Mouse (Mus musculus): ENCODE measurements around the gene Prrc2a. TPM values are rescaled to one million over a fixed set of nuclear protein-coding genes. Genes with fewer than 3 reads are reported as not detected.
"Not testable (repeated sequence)": the region's sequence is repeated elsewhere in the genome, so short reads cannot be mapped to it uniquely, and the experiment has no call there.

Prrc2a gene
- polyA plus RNA-seq, 1 experiment from 2014 or later: 161 TPM

- DNase-seq (ENCODE audit: low spot score): no peak
- H3K9me3 ChIP-seq: no peaks in the 10 kb centered on the region
- peaks cover 26% of the 10 kb centered on the region for H3K36me3 ChIP-seq
- peaks cover 19% of the 10 kb centered on the region for H3K4me1 ChIP-seq
- no peaks in the 10 kb centered on the region for H3K27me3 ChIP-seq (ENCODE audit: insufficient read depth, poor library complexity, severe bottlenecking)
- no peak overlapping the region for H3K4me3 ChIP-seq
- 88% methylated on average over 7 of the region's 7 CpGs for WGBS
- no peak overlapping the region for H3K27ac ChIP-seq
These were observed 31.2 kb downstream of the Prrc2a start for GRCm38 (mm10) chr17:35133517-35133916.

GRCm38 (mm10) chr17:35132174-35132560 is 32.5 kb downstream of the Prrc2a start:
- no peaks in the 10 kb centered on the region for H3K9me3 ChIP-seq
- H3K4me3 ChIP-seq: no peak overlapping the region
- no peak for DNase-seq (ENCODE audit: low spot score)
- H3K27me3 ChIP-seq (ENCODE audit: insufficient read depth, poor library complexity, severe bottlenecking): no peaks in the 10 kb centered on the region
- no peak overlapping the region for H3K27ac ChIP-seq
- peaks cover 26% of the 10 kb centered on the region for H3K4me1 ChIP-seq
- 71% methylated on average over 3 of the region's 3 CpGs for WGBS
- H3K36me3 ChIP-seq: peaks cover 27% of the 10 kb centered on the region

GRCm38 (mm10) chr17:35131500-35132173 is 33.1 kb downstream of the Prrc2a start, which contains the start of gene Apom:
Apom (minus strand) TSS chr17:35132050.
- Histone ChIP-seq H3K4me3 (no peak within 1 kb of the TSS), H3K27me3 (ENCODE audit: insufficient read depth, poor library complexity, severe bottlenecking) (no peaks in the 10 kb centered on the region)
- WGBS: 77% methylated on average over 15 of the region's 15 CpGs

GRCm38 (mm10) chr17:35131038-35131437 is 33.7 kb downstream of the Prrc2a start:
- Histone ChIP-seq H3K27ac (no peak overlapping the region), H3K4me3 (no peak overlapping the region)

More at GRCm38 (mm10) chr17:35131500-35132173, 33.1 kb downstream of the Prrc2a start, which contains the start of gene Apom:
- H3K9me3 ChIP-seq: no peaks in the 10 kb centered on the region
- no peak for DNase-seq (ENCODE audit: low spot score)
- H3K36me3 ChIP-seq: peaks cover 27% of the 10 kb centered on the region
- peaks cover 26% of the 10 kb centered on the region for H3K4me1 ChIP-seq
- no peak within 1 kb of the TSS for H3K27ac ChIP-seq

GRCm38 (mm10) chr17:35128996-35129395 is 35.7 kb downstream of the Prrc2a start:
- no peaks in the 10 kb centered on the region for H3K9me3 ChIP-seq
- peaks cover 36% of the 10 kb centered on the region for H3K4me1 ChIP-seq
- no peak for DNase-seq (ENCODE audit: low spot score)
- no peak overlapping the region for H3K4me3 ChIP-seq
- 65% methylated on average over 11 of the region's 11 CpGs for WGBS
- peaks cover 38% of the 10 kb centered on the region for H3K36me3 ChIP-seq
- H3K27me3 ChIP-seq (ENCODE audit: insufficient read depth, poor library complexity, severe bottlenecking): no peaks in the 10 kb centered on the region
- H3K27ac ChIP-seq: no peak overlapping the region

More at GRCm38 (mm10) chr17:35131038-35131437, 33.7 kb downstream of the Prrc2a start:
- Histone ChIP-seq H3K4me1 (peaks cover 27% of the 10 kb centered on the region), H3K27me3 (ENCODE audit: insufficient read depth, poor library complexity, severe bottlenecking) (no peaks in the 10 kb centered on the region), H3K9me3 (no peaks in the 10 kb centered on the region), H3K36me3 (peaks cover 27% of the 10 kb centered on the region)
- no peak for DNase-seq (ENCODE audit: low spot score)
- 86% methylated on average over 8 of the region's 8 CpGs for WGBS

GRCm38 (mm10) chr17:35127017-35127416 is 37.7 kb downstream of the Prrc2a start:
- Histone ChIP-seq H3K27me3 (ENCODE audit: insufficient read depth, poor library complexity, severe bottlenecking) (no peaks in the 10 kb centered on the region), H3K4me1 (peaks cover 43% of the 10 kb centered on the region), H3K27ac (peak overlapping the region; percentile 93), H3K9me3 (no peaks in the 10 kb centered on the region), H3K36me3 (peaks cover 47% of the 10 kb centered on the region), H3K4me3 (peak overlapping the region; percentile 81)
- DNase-seq (ENCODE audit: low spot score): no peak
- 70% methylated on average over 13 of the region's 13 CpGs for WGBS

- DNase-seq (ENCODE audit: low spot score): peak; percentile 90
- peaks cover 45% of the 10 kb centered on the region for H3K4me1 ChIP-seq
- H3K9me3 ChIP-seq: no peaks in the 10 kb centered on the region
- H3K4me3 ChIP-seq: peak within 1 kb of the TSS; percentile 81
- WGBS: under 1% methylated on average over 36 of the region's 36 CpGs
- no peaks in the 10 kb centered on the region for H3K27me3 ChIP-seq (ENCODE audit: insufficient read depth, poor library complexity, severe bottlenecking)
- H3K27ac ChIP-seq: peak within 1 kb of the TSS; percentile 93
- H3K36me3 ChIP-seq: peaks cover 47% of the 10 kb centered on the region
These were observed 38.5 kb downstream of the Prrc2a start, which contains the start of gene D17H6S53E for GRCm38 (mm10) chr17:35126206-35126611. D17H6S53E (plus strand) TSS chr17:35126373.

GRCm38 (mm10) chr17:35125578-35125977 is 39.1 kb downstream of the Prrc2a start:
- Histone ChIP-seq H3K36me3 (peaks cover 42% of the 10 kb centered on the region), H3K4me1 (peaks cover 45% of the 10 kb centered on the region), H3K9me3 (no peaks in the 10 kb centered on the region), H3K27ac (peak overlapping the region; percentile 78; the same call in 1 of the 2 replicates), H3K4me3 (peak overlapping the region; percentile 81), H3K27me3 (ENCODE audit: insufficient read depth, poor library complexity, severe bottlenecking) (no peaks in the 10 kb centered on the region)
- WGBS: 25% methylated on average over 6 of the region's 6 CpGs
- DNase-seq (ENCODE audit: low spot score): no peak

GRCm38 (mm10) chr17:35125081-35125480 is 39.6 kb downstream of the Prrc2a start:
- H3K4me3 ChIP-seq: no peak overlapping the region

GRCm38 (mm10) chr17:35124261-35124896 is 40.3 kb downstream of the Prrc2a start:
- not testable (repeated sequence) for DNase-seq (ENCODE audit: low spot score); H3K27ac ChIP-seq; H3K27me3 ChIP-seq (ENCODE audit: insufficient read depth, poor library complexity, severe bottlenecking); H3K4me3 ChIP-seq; H3K9me3 ChIP-seq
- 92% methylated on average over 12 of the region's 12 CpGs for WGBS
- peaks cover 41% of the 10 kb centered on the region for H3K36me3 ChIP-seq
- peaks cover 53% of the 10 kb centered on the region for H3K4me1 ChIP-seq

More at GRCm38 (mm10) chr17:35125081-35125480, 39.6 kb downstream of the Prrc2a start:
- Histone ChIP-seq H3K36me3 (peaks cover 39% of the 10 kb centered on the region), H3K4me1 (peaks cover 50% of the 10 kb centered on the region), H3K27me3 (ENCODE audit: insufficient read depth, poor library complexity, severe bottlenecking) (no peaks in the 10 kb centered on the region), H3K9me3 (no peaks in the 10 kb centered on the region), H3K27ac (no peak overlapping the region)
- WGBS: 93% methylated on average over 1 of the region's 1 CpGs
- DNase-seq (ENCODE audit: low spot score): no peak

- not testable (repeated sequence) for H3K27me3 ChIP-seq (ENCODE audit: insufficient read depth, poor library complexity, severe bottlenecking); DNase-seq (ENCODE audit: low spot score); H3K9me3 ChIP-seq; H3K4me3 ChIP-seq; H3K27ac ChIP-seq
- peaks cover 44% of the 10 kb centered on the region for H3K36me3 ChIP-seq
- peaks cover 45% of the 10 kb centered on the region for H3K4me1 ChIP-seq
- 88% methylated on average over 9 of the region's 9 CpGs for WGBS
These were observed 41.4 kb downstream of the Prrc2a start for GRCm38 (mm10) chr17:35123287-35123686.

GRCm38 (mm10) chr17:35121871-35122303 is 42.8 kb downstream of the Prrc2a start, which contains the start of gene Csnk2b:
Csnk2b (minus strand) TSS chr17:35122053.
- Histone ChIP-seq H3K9me3 (no peaks in the 10 kb centered on the region), H3K4me3 (peak within 1 kb of the TSS; percentile 97), H3K27me3 (ENCODE audit: insufficient read depth, poor library complexity, severe bottlenecking) (no peaks in the 10 kb centered on the region), H3K36me3 (peaks cover 48% of the 10 kb centered on the region), H3K4me1 (peaks cover 35% of the 10 kb centered on the region), H3K27ac (peak within 1 kb of the TSS; percentile 94)
- under 1% methylated on average over 19 of the region's 19 CpGs for WGBS
- DNase-seq (ENCODE audit: low spot score): no peak

Data from heart, embryonic 10.5 days (tissue).